Mouse (Mus musculus) adrenal gland, adult (tissue): ENCODE data around the gene Wasf1.

Source experiments
- DNase-seq, 2 experiments: peaks; one replicate each; pipeline ENCODE4 v3.0.0; 2022 to 2023; ENCODE audit warnings: low spot score in 1 of 2; ENCODE audit not compliant: inconsistent age in 2 of 2

Gene Wasf1

DNA sequence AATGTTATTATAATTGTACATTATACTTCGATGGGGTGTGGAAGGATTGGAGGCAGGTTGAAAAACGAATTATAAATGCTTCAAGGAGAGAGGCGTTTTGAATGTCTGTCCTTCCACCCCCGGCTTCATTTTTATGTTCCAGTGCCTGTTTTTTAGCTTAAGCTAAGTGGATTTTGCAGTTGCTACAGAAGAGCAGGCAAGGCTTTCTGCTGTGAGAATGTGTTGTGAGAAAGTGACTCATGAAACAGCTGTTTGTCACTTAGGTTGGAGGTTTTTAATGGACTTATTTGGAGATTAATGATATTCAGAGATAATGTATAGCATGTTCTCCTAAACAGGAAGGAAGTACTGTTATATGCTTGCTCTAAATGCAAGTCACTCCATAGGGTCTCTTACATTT lies 5.9 kb downstream of the Wasf1 start:
- DNase-seq, result no peak

DNA sequence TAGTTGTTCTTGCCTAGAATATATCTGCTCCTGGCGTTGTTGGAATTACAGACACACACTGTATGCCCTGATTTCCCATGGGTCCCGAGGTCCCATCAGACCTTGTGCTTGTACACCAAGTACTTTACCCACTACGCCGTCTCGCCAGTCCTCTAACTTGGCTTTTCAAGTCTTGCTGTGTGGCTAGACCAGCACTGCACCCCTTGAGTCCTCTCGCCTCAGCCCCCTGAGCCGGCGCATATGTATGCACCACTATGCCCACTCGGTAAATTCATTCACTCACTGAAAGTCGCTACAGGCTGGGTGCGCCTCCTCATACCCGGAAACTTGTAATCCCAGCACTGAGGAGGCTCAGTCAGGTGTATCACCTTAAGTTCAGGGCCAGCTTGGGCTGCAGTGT lies 12.5 kb downstream of the Wasf1 start:
- DNase-seq, result no peak

DNA sequence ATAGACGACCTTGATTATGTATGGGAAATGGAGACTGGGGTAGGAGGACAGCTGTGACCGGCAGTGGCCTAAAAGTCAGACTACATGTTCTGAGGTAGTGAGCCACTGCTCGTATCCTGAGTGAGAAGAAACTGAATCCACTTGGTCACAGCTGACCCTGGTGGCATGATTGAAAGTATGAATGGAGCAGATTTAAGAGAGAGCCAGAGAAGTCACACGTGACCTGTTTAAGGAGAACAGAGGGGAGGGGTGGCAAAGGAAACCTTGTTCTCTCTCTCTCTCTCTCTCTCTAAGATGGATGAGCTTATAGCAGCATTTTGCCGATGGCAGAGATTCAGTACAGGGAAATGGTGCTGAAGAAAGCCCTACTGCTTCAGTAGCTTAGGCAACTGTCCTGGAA lies 13.4 kb downstream of the Wasf1 start:
- DNase-seq, result no peak

DNA sequence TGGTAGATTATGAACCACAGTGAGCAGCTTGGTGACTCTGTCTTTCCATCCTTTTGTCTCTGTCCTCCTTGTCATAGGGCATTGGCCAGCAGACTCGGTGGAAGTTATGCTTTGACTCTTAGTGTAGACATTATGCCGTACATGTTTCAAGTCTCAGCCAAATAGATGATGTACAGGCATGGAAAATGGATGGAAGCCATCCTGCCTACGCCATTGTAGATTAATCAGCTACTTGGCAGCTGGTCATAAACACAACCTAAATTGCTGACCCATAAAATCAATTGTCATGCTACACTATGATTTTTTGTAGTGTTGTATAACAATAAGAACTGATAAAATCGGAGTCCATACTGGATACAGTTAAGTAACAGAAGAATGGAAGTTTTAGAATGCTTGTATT lies 18.5 kb downstream of the Wasf1 start:
- DNase-seq, result no peak

DNA sequence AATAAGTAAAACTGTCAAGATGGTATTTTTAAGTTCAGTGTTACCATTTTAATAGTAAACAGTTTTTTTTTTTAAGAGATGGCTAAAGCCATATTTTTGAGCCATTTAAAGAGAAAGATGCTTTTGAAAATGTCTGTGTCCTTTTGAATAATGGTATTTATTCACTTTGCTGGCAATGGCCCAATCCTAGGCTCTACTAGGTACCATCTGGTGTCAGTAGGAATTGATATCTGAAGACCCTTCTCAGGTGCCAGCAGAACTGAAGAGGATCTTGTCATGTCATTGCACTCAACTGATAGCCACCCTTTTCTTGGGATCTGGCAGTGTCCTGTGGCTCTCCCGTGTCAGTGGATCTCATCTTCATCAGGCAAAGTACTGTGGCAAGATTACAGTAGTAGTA lies 22.9 kb downstream of the Wasf1 start:
- no peak for DNase-seq

DNA sequence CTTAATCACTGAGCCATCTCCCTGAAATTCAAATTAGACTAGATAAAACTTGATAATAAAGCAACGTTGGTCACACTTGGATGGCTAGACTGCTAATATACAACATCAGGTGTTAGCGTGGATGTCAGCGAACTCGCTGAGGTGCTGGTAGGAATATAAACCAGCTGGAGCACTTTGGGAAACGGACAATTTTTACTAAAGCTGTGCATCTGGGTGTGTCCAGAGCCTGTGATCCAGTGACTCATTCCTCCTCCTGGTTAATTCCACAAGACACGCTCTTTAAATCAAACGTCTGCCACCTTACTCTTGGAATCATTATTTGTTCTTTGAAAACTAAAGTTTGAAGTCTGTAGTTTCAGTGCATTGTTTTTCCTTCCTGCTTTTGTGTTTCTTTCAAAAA lies 23.5 kb downstream of the Wasf1 start:
- no peak for DNase-seq

DNA sequence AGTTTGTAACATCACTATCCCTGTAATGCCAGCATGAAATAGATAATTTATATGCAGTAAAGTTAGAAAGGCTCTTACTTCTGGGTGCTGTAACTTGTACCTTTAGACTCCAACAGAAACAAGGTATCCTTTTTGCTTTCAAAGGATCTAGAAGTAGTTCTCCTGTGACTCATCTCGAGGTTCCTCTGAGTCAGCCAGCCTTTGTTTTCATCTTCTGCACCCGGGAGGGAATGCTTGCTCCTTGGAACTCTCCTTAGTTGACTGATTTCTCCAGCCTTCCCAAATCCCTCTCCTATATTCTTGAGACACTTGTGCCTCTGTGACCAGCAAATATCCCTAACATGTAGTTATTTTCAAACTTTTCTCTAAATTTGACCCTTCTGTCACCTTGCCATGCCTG lies 25.3 kb downstream of the Wasf1 start:
- DNase-seq, result peak in 1 of 2 experiments; percentile 37

DNA sequence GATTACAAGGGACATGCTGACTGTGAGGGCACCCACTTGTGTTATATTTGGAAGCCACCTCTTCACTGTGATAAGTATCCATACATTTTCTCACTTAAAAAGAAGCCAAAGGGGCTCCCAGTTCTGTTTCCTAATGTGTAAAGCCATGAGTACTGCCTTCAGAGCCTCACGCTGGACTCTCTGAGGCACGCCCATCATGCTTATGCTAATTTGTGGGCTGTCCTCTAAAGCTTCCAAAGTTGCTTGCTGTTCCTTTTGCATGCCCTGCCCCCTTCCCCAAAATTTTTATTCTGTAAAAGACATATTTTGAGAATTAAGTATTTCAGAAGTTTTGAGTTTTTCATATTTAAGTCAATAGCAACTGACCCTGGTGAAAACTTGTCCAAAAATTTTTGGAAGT lies 27.5 kb downstream of the Wasf1 start:
- no peak for DNase-seq

DNA sequence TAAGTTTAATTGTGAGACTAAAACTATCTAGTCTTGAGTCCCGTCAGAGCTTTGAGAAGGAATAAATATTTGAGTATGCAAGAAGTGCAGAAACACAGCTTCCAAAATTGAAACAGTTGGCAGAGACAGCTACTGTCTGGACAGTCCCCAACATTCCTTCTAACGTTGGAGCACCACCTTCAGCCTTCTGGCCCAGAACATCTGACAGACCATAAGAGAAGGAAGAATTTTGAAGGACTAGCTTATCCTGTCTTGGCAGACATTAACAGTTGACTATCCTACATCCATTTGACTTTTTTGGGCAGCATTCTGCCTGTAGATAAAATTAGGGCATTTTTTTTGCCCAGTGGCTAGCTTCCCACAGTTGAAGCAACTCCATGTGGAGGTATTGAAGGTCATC lies 32.0 kb downstream of the Wasf1 start:
- no peak for DNase-seq

DNA sequence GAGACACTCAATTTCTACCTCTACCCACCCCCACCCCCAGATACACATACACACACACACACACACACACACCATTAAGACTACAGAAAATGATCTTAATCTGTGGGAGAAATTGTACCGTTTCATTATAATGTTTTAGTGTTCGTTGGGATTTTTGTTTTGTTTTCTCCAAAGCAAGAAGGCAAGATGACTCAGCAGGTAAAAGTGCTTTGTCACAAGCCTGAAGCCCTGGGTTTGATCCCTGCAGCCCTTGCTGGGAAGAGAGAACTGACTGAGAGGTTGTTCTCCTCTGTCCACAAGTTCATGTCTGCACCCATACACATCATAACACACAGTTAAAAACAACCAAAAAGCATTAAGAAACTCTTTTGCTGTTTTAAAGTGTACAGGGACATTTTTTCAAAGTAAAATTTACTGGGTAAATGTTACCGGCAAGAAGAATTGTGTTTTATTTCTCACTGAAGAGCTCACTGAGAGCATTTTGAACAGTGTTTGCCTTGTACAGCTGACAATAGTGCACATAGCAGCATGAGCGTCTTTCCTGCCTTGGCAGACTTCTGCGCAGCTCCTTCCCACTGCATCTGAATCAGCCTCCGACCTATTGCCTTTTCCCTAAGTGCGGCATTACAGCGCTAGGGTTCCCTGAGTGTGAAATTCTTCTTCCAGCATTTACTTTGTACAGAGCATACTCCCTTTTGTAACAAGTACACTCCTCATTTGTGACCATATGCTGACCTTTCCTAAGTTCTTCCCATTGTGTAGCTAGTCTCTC lies 35.6 kb downstream of the Wasf1 start:
- DNase-seq, result no peak

DNA sequence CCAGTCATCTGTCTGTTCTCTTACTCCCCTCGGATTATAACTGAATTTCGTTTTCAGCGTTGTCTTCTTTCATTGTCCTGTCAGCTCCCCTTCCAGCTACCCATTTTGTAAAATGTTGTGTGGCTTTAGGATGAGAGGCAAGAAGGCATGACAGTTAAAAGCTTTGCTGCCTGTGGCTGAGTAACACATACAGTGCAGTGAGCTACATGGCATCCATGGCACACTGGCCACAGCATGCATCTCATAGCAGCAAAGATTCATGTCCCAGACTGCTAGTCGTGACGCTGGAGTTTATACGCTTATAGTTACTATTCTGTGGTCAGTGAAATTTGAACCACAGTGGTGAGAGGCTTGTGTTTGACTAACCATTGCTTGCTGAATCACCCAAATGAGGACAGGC lies 36.2 kb downstream of the Wasf1 start:
- no peak for DNase-seq

DNA sequence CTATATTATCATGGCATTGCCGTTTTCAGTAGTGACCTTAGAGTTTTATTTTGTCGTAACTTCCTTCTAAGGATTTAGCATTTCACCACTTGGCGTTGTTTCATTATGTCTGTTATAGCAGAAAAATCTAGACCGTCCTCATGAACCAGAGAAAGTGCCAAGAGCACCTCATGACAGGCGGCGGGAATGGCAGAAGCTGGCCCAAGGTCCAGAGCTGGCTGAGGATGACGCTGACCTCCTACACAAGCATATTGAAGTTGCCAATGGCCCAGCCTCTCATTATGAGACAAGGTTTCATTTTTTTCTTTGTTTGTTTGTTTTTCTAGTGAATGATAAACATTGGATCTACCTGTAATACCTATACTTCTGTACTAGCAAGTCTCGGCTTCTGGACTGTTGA lies 49.7 kb downstream of the Wasf1 start:
- DNase-seq, result no peak

DNA sequence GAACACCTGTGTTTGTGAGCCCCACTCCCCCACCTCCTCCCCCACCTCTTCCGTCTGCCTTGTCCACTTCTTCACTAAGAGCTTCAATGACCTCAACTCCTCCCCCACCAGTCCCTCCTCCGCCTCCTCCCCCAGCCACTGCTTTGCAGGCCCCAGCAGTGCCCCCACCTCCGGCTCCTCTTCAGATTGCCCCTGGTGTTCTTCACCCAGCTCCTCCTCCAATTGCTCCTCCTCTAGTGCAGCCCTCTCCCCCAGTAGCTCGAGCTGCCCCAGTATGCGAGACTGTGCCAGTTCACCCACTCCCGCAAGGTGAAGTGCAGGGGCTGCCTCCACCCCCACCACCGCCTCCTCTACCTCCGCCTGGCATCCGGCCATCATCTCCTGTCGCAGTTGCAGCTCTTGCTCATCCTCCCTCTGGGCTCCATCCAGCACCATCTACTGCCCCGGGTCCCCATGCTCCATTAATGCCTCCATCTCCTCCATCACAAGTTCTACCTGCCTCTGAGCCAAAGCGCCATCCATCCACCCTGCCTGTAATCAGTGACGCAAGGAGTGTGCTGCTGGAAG lies 53.0 kb downstream of the Wasf1 start:
- DNase-seq, result no peak

DNA sequence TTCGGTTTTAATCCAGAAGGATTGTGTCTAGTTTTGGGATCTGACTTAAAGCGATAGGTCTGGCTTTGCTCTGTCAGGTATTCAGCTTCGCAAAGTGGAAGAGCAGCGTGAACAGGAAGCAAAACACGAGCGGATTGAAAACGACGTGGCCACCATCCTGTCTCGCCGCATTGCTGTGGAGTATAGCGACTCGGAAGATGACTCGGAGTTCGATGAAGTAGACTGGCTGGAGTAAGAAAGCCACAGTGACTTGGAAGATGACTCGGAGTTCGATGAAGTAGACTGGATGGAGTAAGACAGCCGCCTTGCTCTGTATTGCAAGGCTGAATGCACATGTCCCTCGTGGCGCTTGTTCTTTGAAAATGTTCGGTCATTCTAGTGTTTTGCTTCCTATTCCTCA lies 54.3 kb downstream of the Wasf1 start:
- DNase-seq, result no peak

DNA sequence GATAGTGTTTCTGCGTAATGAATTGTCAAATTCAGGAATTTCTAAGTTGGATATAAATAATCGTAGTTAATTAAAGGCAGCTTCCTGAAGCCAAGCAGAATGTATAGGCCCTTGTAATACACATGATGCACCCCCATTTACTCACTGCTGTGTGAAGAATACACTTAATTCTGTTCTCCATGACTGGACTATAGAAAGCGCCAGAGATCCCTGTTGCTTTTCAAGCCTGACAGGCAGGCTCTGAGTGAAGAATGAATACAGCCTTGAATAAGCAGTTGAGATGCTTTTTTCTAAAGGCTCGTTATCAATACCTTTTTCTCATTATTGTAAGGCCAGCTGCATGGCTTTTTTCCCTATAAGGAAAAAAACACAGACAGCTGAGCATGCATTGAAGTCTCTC lies 59.4 kb downstream of the Wasf1 start:
- no peak for DNase-seq

DNA sequence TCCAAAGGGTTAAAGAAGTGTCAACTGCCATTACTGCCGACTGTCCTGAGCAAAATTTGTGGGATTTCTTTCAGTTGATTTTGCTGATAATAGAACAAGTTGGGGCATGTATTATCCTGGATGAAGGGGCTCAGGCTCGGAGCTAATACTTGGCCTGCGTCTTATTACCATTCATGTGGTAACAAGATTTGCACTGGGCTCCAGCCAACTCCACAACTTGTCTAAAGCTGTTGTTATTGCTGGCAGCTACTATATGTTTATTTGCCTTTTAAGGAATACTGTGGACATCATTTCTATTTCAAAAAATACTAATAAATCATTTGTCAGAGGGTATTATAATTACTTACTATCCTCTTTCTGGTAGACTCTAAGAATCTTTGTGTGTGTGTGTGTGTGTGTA lies 66.9 kb downstream of the Wasf1 start:
- no peak for DNase-seq

DNA sequence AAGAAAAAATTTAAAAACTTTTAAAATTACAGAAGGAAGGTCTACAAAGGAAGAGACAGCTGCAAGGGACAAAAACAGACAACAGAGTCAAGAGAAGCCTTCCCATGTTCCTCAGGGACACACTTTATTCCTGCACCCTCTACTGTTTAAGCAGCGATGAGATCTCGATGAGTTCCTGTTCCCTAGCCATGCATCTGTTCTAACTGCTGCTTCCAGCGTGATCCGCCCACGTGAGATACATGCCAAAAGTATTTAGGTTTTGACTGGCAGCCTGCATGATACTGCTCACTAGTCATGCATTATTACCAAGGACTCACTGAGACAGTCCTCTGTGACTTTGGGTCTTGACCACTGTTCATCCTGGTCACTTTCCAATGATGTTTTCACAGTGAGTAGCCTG lies 72.9 kb downstream of the Wasf1 start:
- no peak for DNase-seq

DNA sequence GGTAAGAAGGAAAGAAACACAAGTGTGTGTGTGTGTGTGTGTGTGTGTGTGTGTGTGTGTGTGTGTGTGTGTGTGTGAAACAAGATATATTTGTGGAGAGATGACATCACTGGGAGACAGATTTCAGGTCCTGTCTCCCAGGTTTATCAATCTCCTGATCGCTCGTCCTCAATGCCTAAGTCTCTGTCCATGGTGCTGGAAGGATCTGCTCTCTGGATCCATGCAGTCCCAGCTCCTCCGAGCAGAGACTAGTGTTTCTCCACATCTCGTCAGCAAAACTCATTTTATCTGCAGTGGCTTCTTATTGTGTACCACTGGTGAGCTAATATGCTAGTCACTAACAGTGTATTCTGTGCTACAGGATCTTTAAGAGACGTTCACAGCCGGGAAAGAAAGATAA lies 78.1 kb downstream of the Wasf1 start:
- peak in 1 of 2 experiments; percentile 35 for DNase-seq

DNA sequence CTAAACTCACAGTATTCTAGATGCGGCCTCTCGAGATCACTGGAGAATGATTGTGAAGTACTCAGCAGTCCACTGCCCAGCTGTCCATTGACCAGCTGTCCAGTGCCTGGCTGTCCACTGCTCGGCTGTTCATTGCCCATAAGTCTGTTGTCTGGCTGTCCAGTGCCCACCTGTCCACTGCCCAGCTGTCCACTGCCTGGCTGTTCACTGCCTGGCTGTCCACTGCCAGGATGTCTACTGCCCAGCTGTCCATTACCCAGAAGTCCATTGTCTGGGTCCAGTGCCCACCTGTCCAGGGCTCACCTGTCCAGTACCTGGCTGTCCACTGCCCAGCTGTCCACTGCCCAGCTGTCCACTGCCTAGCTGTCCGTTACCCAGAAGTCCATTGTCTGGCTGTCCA lies 78.7 kb downstream of the Wasf1 start:
- no peak for DNase-seq

DNA sequence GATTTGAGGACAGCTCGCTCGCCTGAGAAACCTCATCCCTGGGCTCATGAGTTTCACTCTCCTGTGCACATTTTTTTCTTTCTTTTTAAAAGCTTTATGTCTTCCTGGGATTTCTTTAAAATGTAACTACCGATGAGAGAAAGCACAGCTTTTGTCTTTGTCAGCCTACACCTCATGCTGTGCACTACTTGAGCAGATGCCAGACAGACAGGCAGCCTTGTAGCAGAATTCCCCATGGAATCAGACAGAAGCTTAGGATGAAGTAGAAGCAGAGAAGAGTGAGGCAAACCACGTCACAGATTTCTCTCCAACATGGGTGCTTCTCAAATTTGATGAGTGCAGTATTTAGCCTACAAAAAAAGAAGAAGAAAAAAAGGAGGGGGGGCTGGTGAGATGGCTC lies 81.3 kb downstream of the Wasf1 start:
- no peak for DNase-seq

DNA sequence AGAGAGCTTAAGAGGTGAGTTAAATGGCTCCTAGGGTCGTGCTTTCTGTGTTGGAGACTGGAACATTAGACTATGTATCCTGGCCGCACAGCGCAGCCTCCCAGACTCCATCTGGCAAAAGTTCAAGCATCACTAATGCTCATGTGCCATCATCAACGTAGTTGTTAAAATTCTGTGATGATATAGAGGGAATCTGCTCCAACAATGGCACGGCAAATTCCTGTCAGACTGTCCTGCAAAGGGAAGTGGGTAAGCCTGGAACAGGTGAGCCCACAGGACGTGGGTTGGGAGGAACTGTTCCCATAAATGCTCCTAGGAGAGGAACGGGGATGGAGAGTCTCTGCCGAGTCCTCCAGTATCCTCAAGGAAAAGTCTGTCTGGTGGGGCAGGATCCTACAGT lies 85.3 kb downstream of the Wasf1 start:
- no peak for DNase-seq

DNA sequence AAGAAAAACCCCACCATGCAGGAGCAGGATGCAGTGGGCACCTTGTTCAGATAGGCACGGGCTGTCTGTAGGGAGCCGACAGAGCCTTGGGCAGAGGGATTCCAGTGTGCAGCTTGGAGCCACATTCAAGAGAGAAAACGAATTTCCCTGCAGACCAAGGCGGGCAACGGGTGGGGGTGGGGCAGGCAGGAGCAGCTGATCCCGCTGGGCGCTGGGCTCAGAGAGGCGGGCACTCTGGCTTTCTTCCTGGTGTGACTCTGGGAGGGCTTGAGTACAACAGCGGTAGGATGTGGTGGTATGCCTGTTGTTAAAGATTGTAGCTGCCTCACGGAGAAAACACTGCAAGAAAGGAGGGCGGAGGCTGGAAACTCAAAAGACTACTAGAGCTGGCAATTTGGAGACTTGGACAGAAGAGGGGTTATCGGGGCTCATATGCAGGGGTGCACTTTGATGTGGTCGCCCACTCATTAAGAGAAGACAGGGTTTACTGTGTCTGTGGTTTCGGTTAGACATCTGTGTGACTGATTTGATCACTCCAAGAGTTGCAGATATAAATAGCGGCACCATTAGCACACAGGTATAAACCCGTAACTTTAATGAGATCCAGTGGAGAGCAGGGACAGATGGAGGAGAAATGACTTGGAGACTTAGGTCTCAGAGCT lies 86.2 kb downstream of the Wasf1 start:
- no peak for DNase-seq
